Mouse (Mus musculus) embryonic facial prominence, embryonic 15.5 days (tissue): Measurements from ENCODE around the gene Zscan12. TPM values are rescaled to one million over a fixed set of nuclear protein-coding genes. Genes with fewer than 3 reads are reported as not detected.
"Not testable (repeated sequence)": the region's sequence is repeated elsewhere in the genome, so short reads cannot be mapped to it uniquely, and the experiment has no call there.

Experiments
- ATAC-seq: fragments of 200-750 bp; cut with Nextera tagmentation; 2 replicates; pipeline ENCODE4 v1.8.0; 2017; ENCODE audit warnings: low read depth, moderate TSS enrichment; ENCODE audit not compliant: insufficient number of reproducible peaks, low FRiP score, low TSS enrichment
- H3K27ac ChIP-seq: fragments of 300-500 bp; sonication (generic); replicated peaks from 2 replicates; pipeline ENCODE4 v1.5.1; 2015; ENCODE audit warnings: mild to moderate bottlenecking, inconsistent platforms
- H3K27me3 ChIP-seq: fragments of 300-500 bp; sonication (generic); 2 replicates; pipeline ENCODE4 v1.6.1; 2015; ENCODE audit warnings: inconsistent platforms
- H3K36me3 ChIP-seq: fragments of 300-500 bp; sonication (generic); 2 replicates; pipeline ENCODE4 v1.6.1; 2015; ENCODE audit warnings: mild to moderate bottlenecking, inconsistent platforms
- H3K4me1 ChIP-seq: fragments of 300-500 bp; sonication (generic); 2 replicates; pipeline ENCODE4 v1.6.1; 2015; ENCODE audit warnings: inconsistent platforms
- H3K4me2 ChIP-seq: fragments of 300-500 bp; sonication (generic); replicated peaks from 2 replicates; pipeline ENCODE4 v1.6.1; 2015; ENCODE audit warnings: mild to moderate bottlenecking, inconsistent platforms
- H3K4me3 ChIP-seq: fragments of 300-500 bp; sonication (generic); replicated peaks from 2 replicates; pipeline ENCODE4 v1.5.1; 2015; ENCODE audit warnings: mild to moderate bottlenecking, inconsistent platforms
- H3K9ac ChIP-seq: fragments of 300-500 bp; sonication (generic); 2 replicates; pipeline ENCODE4 v1.6.1; 2015; ENCODE audit warnings: inconsistent platforms
- H3K9me3 ChIP-seq: fragments of 300-500 bp; sonication (generic); replicated peaks from 2 replicates; pipeline ENCODE4 v1.6.1; 2016; ENCODE audit warnings: inconsistent platforms
- WGBS: fragments of 180-500 bp; shearing (Covaris S2); methylation state at CpG from one replicate; pipeline ENCODE4 v1.1.7; 2015; 5-methylcytosine and 5-hydroxymethylcytosine counted together
- polyA plus RNA-seq: library from polyadenylated mRNA; unstranded; fragments of >200 nt; fragmentation: Nextera tagmentation; extraction: Ambion mirVana; gene quantifications from 2 replicates; pipeline ENCODE4 v1.2.1, GENCODE M21; 2015

Gene Zscan12
- polyA plus RNA-seq, 1 experiment from 2014 or later, result 10.9 TPM

DNA sequence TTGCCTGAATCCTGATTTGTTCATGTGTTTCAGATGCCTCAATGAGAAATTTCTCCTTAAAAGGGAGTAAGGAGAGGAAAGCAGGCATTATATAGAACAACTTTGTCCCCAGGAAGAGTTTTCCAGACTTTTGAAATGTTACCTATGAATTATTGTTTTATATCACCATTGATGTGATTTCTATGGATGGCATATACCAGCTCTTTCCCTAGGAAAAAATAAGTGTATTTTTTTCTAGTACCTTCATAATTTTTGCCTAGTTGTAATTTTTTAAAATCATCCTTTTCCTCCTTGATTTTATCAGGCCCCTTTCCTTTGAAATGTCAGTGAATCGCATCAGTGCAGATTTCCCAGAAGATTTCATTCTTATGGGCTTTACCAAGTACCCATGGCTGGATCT lies 16.0 kb upstream of the Zscan12 start, which contains the start of gene Olfr1367:
Gene Olfr1367, plus strand, starts transcription at position 301 of the 400 bp plus-strand sequence.
- no peak for ATAC-seq
- H3K27ac ChIP-seq, result no peak within 1 kb of the TSS
- no peaks in the 10 kb centered on the region for H3K4me1 ChIP-seq
- no peak within 1 kb of the TSS for H3K4me3 ChIP-seq
- 81% methylated on average over 1 of the region's 1 CpGs for WGBS
- no peaks in the 10 kb centered on the region for H3K9me3 ChIP-seq
- no peak within 1 kb of the TSS for H3K9ac ChIP-seq
- no peaks in the 10 kb centered on the region for H3K27me3 ChIP-seq
- H3K4me2 ChIP-seq, result no peak within 1 kb of the TSS
- H3K36me3 ChIP-seq, result no peaks in the 10 kb centered on the region

DNA sequence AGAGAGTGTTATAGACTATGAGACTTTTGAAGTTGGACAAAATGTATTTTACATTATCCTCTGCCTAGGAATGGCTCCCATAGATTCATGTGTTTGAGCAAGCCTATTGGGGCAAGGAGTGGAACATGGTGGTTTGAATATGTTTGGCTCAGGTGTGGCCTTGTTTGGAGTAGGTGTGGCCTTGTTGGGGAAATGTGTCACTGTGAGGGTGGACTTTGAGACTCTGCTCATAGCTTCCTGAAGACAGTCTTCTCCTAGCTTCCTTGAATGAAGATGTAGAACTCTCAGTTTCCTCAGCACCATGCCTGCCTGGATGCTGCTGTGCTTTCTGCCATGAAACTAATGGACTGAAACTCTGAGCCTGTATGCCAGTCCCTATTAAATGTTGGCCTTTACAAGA lies 12.0 kb upstream of the Zscan12 start:
- Histone ChIP-seq H3K4me2 (no peak overlapping the region), H3K27me3 (no peaks in the 10 kb centered on the region), H3K27ac (no peak overlapping the region), H3K4me3 (no peak overlapping the region), H3K4me1 (no peaks in the 10 kb centered on the region), H3K9me3 (no peaks in the 10 kb centered on the region), H3K9ac (no peak overlapping the region), H3K36me3 (no peaks in the 10 kb centered on the region)
- no peak for ATAC-seq

GRCm38 (mm10) chr13:21363719-21364118 lies 1.1 kb downstream of the Zscan12 start:
- 70% methylated on average over 12 of the region's 12 CpGs for WGBS

GRCm38 (mm10) chr13:21366635-21367034 lies 4.0 kb downstream of the Zscan12 start:
- Histone ChIP-seq H3K4me2 (no peak overlapping the region), H3K9me3 (no peaks in the 10 kb centered on the region), H3K4me3 (no peak overlapping the region), H3K27ac (no peak overlapping the region), H3K36me3 (peaks cover 32% of the 10 kb centered on the region), H3K4me1 (peaks cover 14% of the 10 kb centered on the region), H3K27me3 (no peaks in the 10 kb centered on the region), H3K9ac (no peak overlapping the region)
- no peak for ATAC-seq
- WGBS, result 55% methylated on average over 6 of the region's 6 CpGs

More at GRCm38 (mm10) chr13:21363719-21364118, 1.1 kb downstream of the Zscan12 start:
- Histone ChIP-seq H3K27me3 (no peaks in the 10 kb centered on the region), H3K4me3 (peak overlapping the region; percentile 86), H3K27ac (no peak overlapping the region), H3K9ac (no peak overlapping the region), H3K4me1 (peaks cover 14% of the 10 kb centered on the region), H3K36me3 (peaks cover 8% of the 10 kb centered on the region), H3K4me2 (peak overlapping the region; percentile 63), H3K9me3 (no peaks in the 10 kb centered on the region)
- ATAC-seq, result no peak

DNA sequence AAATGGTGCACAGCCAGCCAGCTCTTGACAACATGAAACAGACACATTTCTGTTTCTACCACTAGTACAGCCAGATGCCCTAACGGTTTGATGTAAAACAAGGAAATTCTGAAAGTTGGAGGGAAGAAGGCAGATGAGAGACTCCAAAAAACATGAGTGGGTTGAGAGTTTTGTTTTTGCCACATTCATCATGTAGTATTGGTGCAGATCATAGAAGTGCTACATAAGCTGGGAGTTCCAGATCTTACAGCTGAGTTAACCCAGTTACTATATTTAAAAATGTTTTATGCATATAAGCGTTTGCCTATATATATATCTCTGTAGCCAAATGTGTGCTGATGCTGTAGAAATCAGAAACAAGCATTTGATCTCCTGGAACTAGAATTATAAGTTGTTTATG lies 10.1 kb downstream of the Zscan12 start:
- Histone ChIP-seq H3K9me3 (no peaks in the 10 kb centered on the region), H3K4me3 (no peak overlapping the region), H3K27ac (no peak overlapping the region), H3K36me3 (peaks cover 32% of the 10 kb centered on the region), H3K9ac (no peak overlapping the region), H3K4me1 (no peaks in the 10 kb centered on the region), H3K4me2 (no peak overlapping the region), H3K27me3 (no peaks in the 10 kb centered on the region)
- WGBS, result 88% methylated on average over 2 of the region's 2 CpGs
- no peak for ATAC-seq

GRCm38 (mm10) chr13:21377773-21378172 lies 15.2 kb downstream of the Zscan12 start:
- no peak overlapping the region for H3K27ac ChIP-seq
- no peak overlapping the region for H3K4me2 ChIP-seq
- H3K36me3 ChIP-seq, result no peaks in the 10 kb centered on the region
- no peak overlapping the region for H3K9ac ChIP-seq
- no peak overlapping the region for H3K4me3 ChIP-seq
- 77% methylated on average over 2 of the region's 2 CpGs for WGBS
- no peaks in the 10 kb centered on the region for H3K9me3 ChIP-seq
- no peaks in the 10 kb centered on the region for H3K4me1 ChIP-seq
- ATAC-seq, result no peak
- H3K27me3 ChIP-seq, result no peaks in the 10 kb centered on the region

GRCm38 (mm10) chr13:21395211-21395610 lies 32.6 kb downstream of the Zscan12 start:
- Histone ChIP-seq H3K4me3 (no peak overlapping the region), H3K4me1 (no peaks in the 10 kb centered on the region), H3K36me3 (peaks cover 74% of the 10 kb centered on the region), H3K9me3 (no peaks in the 10 kb centered on the region), H3K27me3 (no peaks in the 10 kb centered on the region), H3K9ac (no peak overlapping the region), H3K27ac (no peak overlapping the region), H3K4me2 (no peak overlapping the region)
- ATAC-seq, result no peak
- 94% methylated on average over 1 of the region's 1 CpGs for WGBS

- 91% methylated on average over 6 of the region's 6 CpGs for WGBS
- H3K36me3 ChIP-seq, result peaks cover 70% of the 10 kb centered on the region
- H3K9ac ChIP-seq, result no peak overlapping the region
Measured at GRCm38 (mm10) chr13:21395623-21396022, 33.0 kb downstream of the Zscan12 start.

DNA sequence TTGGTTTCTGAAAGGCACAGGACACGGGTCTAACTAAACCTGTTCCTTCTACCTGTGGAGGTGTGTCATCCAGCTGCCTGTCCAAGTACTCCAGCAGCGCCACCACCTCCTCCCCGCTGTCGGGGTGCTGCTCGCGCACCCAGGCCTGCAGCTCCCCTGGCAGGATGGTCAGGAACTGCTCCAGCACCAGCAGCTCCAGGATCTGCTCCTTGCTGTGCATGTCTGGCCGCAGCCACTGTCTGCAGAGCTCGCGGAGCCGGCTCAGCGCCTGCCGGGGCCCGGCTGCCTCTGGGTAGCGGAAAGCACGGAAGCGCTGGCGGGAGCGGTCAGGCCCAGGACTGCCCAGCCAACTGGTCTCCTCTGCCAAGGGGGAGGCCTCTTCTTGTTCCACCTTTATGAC lies 33.4 kb downstream of the Zscan12 start:
- WGBS, result 90% methylated on average over 18 of the region's 18 CpGs
- H3K4me1 ChIP-seq, ATAC-seq, H3K9ac ChIP-seq, H3K9me3 ChIP-seq, H3K4me2 ChIP-seq, H3K4me3 ChIP-seq, H3K27me3 ChIP-seq, H3K27ac ChIP-seq: not testable (repeated sequence)
- H3K36me3 ChIP-seq, result peaks cover 65% of the 10 kb centered on the region

More at GRCm38 (mm10) chr13:21395623-21396022, 33.0 kb downstream of the Zscan12 start:
- Histone ChIP-seq H3K4me2 (no peak overlapping the region), H3K4me1 (no peaks in the 10 kb centered on the region), H3K27me3 (no peaks in the 10 kb centered on the region), H3K27ac (no peak overlapping the region), H3K9me3 (no peaks in the 10 kb centered on the region), H3K4me3 (no peak overlapping the region)
- ATAC-seq, result no peak

GRCm38 (mm10) chr13:21397486-21397885 lies 34.9 kb downstream of the Zscan12 start:
- no peak overlapping the region for H3K4me3 ChIP-seq
- peaks cover 9% of the 10 kb centered on the region for H3K4me1 ChIP-seq
- H3K4me2 ChIP-seq, result no peak overlapping the region
- 80% methylated on average over 2 of the region's 2 CpGs for WGBS
- no peak overlapping the region for H3K9ac ChIP-seq
- no peaks in the 10 kb centered on the region for H3K9me3 ChIP-seq
- peaks cover 51% of the 10 kb centered on the region for H3K36me3 ChIP-seq
- no peaks in the 10 kb centered on the region for H3K27me3 ChIP-seq
- ATAC-seq, result no peak
- H3K27ac ChIP-seq, result no peak overlapping the region

GRCm38 (mm10) chr13:21401166-21401565 lies 38.5 kb downstream of the Zscan12 start:
- no peaks in the 10 kb centered on the region for H3K27me3 ChIP-seq
- WGBS, result 71% methylated on average over 3 of the region's 3 CpGs
- H3K27ac ChIP-seq, result no peak overlapping the region
- no peak overlapping the region for H3K9ac ChIP-seq
- peak overlapping the region; percentile 52 for H3K4me2 ChIP-seq
- peaks cover 9% of the 10 kb centered on the region for H3K4me1 ChIP-seq
- H3K36me3 ChIP-seq, result peaks cover 22% of the 10 kb centered on the region
- peak overlapping the region; percentile 89 for H3K4me3 ChIP-seq
- ATAC-seq, result no peak
- no peaks in the 10 kb centered on the region for H3K9me3 ChIP-seq

DNA sequence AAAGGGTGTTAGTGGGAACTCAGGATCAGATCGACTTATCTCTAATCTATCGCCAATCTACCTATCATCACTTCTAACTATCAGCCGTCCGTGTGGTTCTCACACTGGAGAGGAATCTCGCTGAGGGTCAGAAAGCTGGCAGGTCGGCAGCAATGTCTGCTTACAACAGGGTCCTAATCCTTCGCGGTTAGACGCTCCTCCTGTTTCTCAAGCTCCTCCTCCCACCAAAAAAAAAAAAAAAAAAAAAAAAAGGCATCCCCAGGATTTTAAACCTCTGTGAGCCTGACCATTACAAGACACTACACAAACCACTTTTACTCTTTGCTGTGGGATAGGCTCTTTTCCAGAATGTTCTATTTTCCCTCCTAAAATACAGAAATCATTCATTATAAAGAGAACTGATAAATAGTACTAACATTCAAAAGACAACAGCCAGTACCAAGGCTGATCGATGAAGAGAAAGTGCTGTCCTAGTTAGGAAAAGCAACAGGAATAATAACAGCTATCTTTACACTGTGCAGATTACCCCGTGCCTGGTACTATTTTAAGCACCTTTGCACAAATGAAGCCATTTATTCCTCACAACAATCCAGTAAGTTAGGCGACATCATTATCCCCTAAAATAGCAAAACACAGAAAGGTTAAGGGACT lies 39.1 kb downstream of the Zscan12 start:
- Histone ChIP-seq H3K36me3 (peaks cover 16% of the 10 kb centered on the region), H3K27me3 (no peaks in the 10 kb centered on the region), H3K9me3 (no peaks in the 10 kb centered on the region), H3K4me2 (peak overlapping the region; percentile 52), H3K4me1 (peaks cover 9% of the 10 kb centered on the region), H3K4me3 (peak overlapping the region; percentile 89), H3K27ac (peak overlapping the region; percentile 66; the same call in 1 of the 2 replicates), H3K9ac (peak overlapping the region; percentile 81)
- ATAC-seq, result no peak
- WGBS, result 8% methylated on average over 12 of the region's 12 CpGs
